Mouse (Mus musculus) CD8-positive naive resting alpha-beta T cell, adult 57 days (primary cell): ENCODE measurements around the gene Ccdc191. TPM values are rescaled to one million over a fixed set of nuclear protein-coding genes. Genes with fewer than 3 reads are reported as not detected.

Experiments used
- total RNA-seq: library from RNA; stranded (reverse); gene quantifications from one replicate; pipeline ENCODE4 v1.2.4, GENCODE M21; 2023

The Ccdc191 gene
- 14.5 TPM for total RNA-seq

DNA sequence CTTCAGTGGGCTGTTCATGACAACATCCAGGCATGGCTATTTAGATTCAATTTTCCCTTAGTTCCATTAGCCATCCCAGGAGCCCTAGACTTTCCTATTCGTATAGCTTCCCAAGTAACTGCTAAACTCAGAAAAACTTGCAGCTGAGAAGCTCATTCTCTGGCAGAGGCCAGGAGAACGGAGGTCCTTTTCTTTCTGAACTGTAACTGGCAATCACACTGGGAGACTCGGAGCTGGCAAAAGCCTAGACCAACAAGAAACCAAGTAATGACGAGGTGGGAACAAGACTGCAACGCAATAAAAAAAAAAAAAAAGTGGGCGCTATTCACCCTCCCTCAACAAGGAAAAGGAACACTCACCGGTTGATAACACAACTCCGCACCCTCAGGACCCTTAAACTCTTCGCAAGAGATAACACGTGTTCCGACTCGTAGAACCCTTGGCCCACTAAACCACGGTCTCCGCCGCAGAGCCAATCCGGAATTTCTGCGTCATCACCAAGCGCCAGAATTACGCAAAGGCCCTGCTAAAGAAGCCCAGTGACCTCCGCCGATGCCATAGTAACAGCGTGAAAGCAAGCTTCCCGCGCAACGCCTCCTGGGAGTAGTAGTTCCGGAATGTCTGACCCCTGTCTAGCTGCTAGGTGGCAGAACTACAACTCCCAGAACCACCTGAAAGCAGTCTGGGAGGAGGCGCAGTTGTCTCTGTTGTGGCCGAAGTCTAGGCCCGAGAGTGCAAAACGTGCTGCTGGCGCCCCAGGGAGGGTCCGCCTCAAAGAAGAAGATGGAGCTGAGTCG, at the start of gene Ccdc191:
Gene Ccdc191, plus strand, starts transcription at position 593 of the 797 bp plus-strand sequence.

DNA sequence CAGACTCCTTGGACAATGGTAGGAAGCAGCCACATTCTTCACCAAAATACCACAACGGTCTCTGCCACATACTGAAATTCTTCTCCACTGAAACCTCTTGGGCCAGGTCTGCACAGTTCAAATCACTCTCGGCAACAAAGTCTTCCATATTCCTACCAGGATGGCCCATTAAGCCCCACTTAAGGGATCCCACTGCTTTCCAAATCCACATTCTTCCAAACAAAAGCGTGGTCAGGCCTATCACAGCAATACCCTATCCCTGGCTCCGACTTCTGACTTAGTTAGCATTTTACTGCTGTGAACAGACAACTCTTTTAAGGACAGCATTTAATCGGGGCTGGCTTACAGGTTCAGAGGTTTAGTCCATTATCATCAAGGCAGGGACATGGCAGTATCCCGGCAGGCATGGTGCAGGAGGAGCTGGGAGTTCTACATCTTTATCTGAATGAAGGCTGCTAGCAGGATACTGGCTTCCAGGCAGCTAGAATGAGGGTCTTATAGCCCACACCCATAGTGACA, 36.8 kb downstream of the Ccdc191 start, which contains the start of gene Qtrt2:
Gene Qtrt2, minus strand, starts transcription at position 469 of the 519 bp plus-strand sequence.

DNA sequence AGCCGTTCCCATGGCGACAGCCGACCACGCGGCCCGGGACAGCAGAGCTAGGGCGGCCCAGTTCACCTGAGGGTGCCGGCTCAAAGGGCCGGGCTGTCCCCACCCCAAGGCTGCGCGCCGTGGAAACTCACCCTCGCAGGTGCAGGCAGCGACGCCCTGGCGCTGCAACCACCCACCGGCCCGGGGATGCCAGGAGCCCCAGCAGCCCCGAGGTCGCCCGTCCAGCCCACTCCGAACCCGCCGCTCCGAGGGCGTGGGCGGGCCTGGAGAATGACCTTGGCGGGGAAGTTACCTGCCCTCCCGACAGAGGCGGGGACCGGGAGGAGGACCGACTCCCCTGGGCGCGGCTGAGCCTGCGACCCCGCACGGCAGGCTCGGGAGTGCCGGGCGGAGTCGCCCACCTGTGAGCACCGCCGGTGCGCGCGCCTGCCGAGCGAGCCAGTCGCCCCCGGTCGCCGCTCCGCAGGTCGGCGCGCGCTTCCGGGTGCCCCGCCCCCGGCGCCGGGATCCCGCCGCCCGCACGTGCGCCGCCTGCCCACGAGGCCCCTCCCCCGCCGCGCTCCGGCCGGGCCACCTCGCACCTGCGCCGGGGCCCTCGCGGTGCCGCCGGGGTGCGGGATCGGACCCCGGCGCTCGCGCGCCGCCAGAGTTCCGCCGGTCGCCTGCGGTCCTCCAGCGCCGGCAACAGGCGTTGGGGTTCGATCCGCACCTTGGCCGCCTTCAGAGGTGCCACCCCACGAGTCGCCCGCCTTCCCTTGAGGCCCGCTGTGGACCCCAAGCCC, 89.9 kb downstream of the Ccdc191 start, which contains the start of gene Zdhhc23:
Gene Zdhhc23, minus strand, starts transcription at position 464 of the 782 bp plus-strand sequence.

Other genes starting within 250 kb of the Ccdc191 start
- 10.3 TPM for gene Tigit, start 225.7 kb upstream of the Ccdc191 start, total RNA-seq
- not detected for gene Drd3, start 135.8 kb upstream of the Ccdc191 start, total RNA-seq
- 73.1 TPM for gene Qtrt2, start 37.0 kb downstream of the Ccdc191 start, total RNA-seq
- gene Zdhhc23, start 90.0 kb downstream of the Ccdc191 start, total RNA-seq: 3.6 TPM
- 3.2 TPM for gene Gramd1c, start 173.5 kb downstream of the Ccdc191 start, total RNA-seq
- gene Atp6v1a, start 249.9 kb downstream of the Ccdc191 start, total RNA-seq: 31.3 TPM